Mouse (Mus musculus) mouse trophoblast stem cell (cell line): ENCODE results near the gene Nckipsd.

Experiments
- in situ Hi-C, 2 experiments: fragments of 300-500 bp; cut with MseI, MboI; formaldehyde crosslinking; loops; 2 replicates in 1 of 2; 3 replicates in 1 of 2; pipeline ENCODE4 v1.15.1; 2025

Gene Nckipsd

DNA sequence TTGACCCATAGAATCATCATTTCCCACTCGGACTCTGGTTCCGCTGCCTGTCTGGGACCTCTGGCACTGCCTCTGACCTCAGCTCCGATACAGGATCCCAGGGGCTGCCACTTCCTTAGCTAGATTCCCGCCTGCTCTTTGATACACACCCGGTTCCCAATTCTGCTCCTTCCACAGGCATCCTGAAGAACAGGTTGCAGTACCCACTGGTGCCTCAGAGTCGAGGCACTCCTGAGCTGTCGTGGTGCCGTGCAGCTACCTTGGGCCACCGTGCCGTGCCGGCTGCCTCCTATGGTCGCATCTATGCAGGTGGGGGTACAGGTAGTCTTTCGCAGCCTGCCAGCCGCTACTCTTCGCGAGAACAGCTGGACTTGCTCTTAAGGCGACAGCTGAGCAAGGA lies 40.3 kb downstream of the Nckipsd start:
- in situ Hi-C loops: no loop called here

DNA sequence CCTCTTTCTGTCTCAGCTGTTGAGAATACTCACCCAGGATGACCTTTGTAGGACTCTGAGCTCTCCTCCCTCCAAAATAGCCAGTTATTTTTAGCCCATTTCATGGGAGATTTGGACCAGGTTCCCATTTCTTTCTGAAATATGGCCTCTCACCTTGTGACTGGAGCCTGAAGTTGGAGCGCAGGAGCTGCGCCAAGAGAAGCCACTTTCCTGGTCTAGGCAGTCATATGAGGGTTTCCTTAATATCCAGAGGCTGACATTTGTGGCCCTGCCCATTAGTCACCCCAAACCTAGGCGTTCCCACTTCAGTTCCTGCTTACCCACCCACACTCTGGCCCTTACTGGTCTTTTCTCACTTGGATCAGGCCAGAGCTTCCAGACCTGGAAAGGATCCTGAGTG lies 44.8 kb downstream of the Nckipsd start, which contains the start of gene Slc26a6:
Slc26a6 (plus strand) TSS at position 308 of the 400 bp plus-strand sequence.
- in situ Hi-C loops: no loop called here

DNA sequence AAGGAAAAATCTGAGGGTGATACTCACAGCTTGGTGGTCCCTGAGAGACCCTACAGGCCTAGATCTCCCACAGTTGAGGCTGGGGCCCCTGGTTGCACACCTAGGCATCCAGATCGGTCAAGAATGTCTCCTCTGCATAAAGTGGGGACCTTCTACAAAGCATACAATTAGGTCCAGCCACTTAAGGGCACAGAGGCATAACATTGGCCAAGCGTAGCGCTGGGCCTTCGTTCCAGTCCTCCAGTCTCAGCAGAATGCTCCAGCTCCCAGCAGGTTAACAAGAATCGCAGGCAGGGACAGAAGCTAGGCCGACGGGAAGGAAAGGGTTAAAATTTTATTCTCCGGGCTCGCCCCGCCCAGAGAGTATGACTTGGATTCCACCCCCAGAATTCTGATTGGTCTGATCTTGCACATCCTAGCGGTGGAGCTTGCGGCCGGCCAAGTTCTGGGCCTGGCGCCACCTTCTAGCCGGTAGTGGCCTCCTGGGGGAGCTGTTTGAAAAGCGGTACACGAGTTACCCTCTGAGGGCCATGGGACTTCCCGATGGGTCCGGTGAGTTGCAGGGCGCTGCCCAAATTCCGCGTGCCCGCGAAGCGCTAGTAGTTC lies 45.6 kb downstream of the Nckipsd start:
- in situ Hi-C loops: no loop called here

DNA sequence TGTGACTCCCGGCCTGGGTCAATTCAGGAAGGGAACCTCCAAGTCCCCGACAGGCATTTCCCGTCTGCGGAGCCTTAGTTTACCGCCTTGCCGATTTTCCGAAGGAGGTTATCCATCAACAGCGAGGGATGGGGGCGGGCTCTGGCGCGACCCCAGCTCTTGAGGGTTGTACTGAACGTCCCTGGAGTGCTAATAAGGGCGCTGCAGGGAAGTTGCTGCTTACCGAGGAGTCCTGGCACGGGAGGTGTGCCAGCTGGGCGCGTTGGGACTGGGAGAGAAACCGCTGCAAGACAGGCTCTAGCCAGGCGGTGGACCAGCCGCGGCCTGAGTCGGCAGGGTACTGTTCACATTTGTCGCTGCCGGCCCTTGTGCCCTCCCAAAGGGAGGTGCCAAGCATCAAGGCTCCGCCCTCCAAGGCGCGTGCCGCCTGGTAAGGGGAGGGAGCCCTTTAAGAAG lies 46.1 kb downstream of the Nckipsd start:
- in situ Hi-C loops: no loop called here

DNA sequence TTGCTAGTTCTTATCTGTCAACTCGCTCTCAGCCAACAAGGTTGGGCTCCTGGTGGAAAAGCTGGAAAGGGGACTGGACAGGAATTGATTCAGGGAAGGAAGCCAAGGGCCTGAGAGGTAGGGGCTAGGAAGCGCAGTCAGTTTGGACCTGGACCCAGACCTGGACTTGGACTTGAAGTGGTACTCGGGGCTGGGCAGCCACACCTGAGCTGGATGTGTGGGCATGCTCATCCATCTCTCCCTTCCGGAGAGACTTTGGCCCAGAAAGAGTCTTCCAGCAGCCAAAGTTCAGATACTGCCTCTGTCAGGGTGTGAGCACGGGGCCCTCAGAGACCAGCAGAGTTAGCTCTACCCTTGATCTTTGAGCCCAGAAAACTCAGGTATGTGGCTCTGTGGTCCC lies 47.2 kb downstream of the Nckipsd start:
- in situ Hi-C loops: no loop called here

DNA sequence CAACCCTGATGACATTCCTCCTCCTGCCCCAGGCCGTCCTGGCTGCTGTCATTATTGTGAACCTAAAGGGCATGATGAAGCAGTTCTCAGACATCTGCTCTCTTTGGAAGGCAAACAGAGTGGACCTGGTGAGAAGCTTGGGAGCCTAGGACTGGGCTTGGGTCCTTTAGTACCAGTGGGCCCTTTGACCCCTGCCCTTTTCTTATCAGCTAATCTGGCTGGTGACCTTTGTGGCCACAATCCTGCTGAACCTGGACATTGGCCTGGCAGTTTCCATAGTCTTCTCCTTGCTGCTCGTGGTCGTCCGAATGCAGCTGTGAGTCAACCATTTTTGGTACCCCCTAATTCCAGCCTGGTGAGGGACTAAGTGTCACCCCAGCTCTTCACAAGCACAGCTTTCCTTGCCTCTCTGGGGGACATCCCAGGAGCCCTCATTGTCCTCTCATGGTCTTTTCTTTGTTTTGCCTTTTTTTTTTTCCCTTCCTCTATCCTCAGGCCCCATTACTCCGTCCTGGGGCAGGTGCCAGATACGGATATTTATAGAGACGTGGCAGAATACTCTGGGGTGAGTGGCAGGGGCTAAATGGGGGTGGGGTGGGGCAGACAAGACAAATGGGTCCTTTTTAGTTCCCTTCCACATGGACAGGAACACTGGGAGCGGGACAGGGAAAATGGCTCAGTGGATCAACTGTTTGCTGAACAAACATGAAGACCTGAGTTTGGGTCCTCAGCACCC lies 50.8 kb downstream of the Nckipsd start:
- in situ Hi-C loops: no loop called here
